Mouse (Mus musculus) forebrain, postnatal 0 days (tissue): Measurements from ENCODE around the gene Ccnt1. TPM values are rescaled to one million over a fixed set of nuclear protein-coding genes. Genes with fewer than 3 reads are reported as not detected.
A peak's percentile ranks its signal among the peaks of the same experiment; 100 is the strongest.

ENCODE experiments used
- ATAC-seq: fragments of 200-750 bp; cut with Nextera tagmentation; 2 replicates; pipeline ENCODE4 v1.8.0; 2017; ENCODE audit warnings: mild to moderate bottlenecking, moderate library complexity
- DNase-seq: peaks from one replicate; pipeline ENCODE4 v3.0.0-alpha.2; 2015
- H3K27ac ChIP-seq: fragments of 300-500 bp; sonication (generic); 2 replicates; pipeline ENCODE4 v1.5.1; 2014; ENCODE audit warnings: low read depth, mild to moderate bottlenecking, antibody characterized with exemption, low read length, moderate library complexity, mixed read lengths
- H3K27me3 ChIP-seq: fragments of 300-500 bp; sonication (generic); 2 replicates; pipeline ENCODE4 v1.6.1; 2014; ENCODE audit warnings: mild to moderate bottlenecking, low read length, mixed read lengths; ENCODE audit not compliant: insufficient read depth
- H3K36me3 ChIP-seq: fragments of 300-500 bp; sonication (generic); 2 replicates; pipeline ENCODE4 v1.6.1; 2014; ENCODE audit warnings: mild to moderate bottlenecking, moderate library complexity; ENCODE audit not compliant: insufficient read depth
- H3K4me1 ChIP-seq: fragments of 300-500 bp; sonication (generic); 2 replicates; pipeline ENCODE4 v1.6.1; 2014; ENCODE audit warnings: antibody characterized with exemption; ENCODE audit not compliant: insufficient read depth
- H3K4me2 ChIP-seq: fragments of 300-500 bp; sonication (generic); 2 replicates; pipeline ENCODE4 v1.6.1; 2014; ENCODE audit warnings: low read depth, mild to moderate bottlenecking, moderate library complexity
- H3K4me3 ChIP-seq: fragments of 300-500 bp; sonication (generic); 2 replicates; pipeline ENCODE4 v1.5.1; 2014; ENCODE audit warnings: low read depth, low read length, mixed read lengths
- H3K9ac ChIP-seq: fragments of 300-500 bp; sonication (generic); 2 replicates; pipeline ENCODE4 v1.6.1; 2014; ENCODE audit warnings: mild to moderate bottlenecking
- H3K9me3 ChIP-seq: fragments of 300-500 bp; sonication (generic); 2 replicates; pipeline ENCODE4 v1.6.1; 2016; ENCODE audit warnings: low read length
- CTCF ChIP-seq: sonication (generic); IDR thresholded peaks from 2 replicates; pipeline ENCODE4 v1.5.1; 2016; ENCODE audit warnings: antibody characterized with exemption, control low read depth, low read depth
- WGBS: fragments of 180-500 bp; shearing (Covaris S2); extraction: QIAGEN DNeasy Blood & Tissue Kit; methylation state at CpG from one replicate; pipeline ENCODE4 v1.1.7; 2014; 5-methylcytosine and 5-hydroxymethylcytosine counted together
- polyA plus RNA-seq: library from polyadenylated mRNA; unstranded; fragments of >200 nt; fragmentation: Nextera tagmentation; extraction: Ambion mirVana; gene quantifications from 2 replicates; pipeline ENCODE4 v1.2.1, GENCODE M21; 2015
- total RNA-seq: library from RNA; depleted of rRNA; stranded (reverse); fragments of >200 nt; gene quantifications from 2 replicates; pipeline ENCODE4 v1.2.3, GENCODE M21; 2014

Ccnt1 gene
- total and polyA plus RNA-seq, 2 experiments from 2014 or later: 47.0 to 52.0 TPM

- no peaks in the 10 kb centered on the region for H3K27me3 ChIP-seq
- H3K27ac ChIP-seq: no peak overlapping the region
- no peaks in the 10 kb centered on the region for H3K4me1 ChIP-seq
- no peaks in the 10 kb centered on the region for H3K36me3 ChIP-seq
- peak overlapping the region; percentile 42 for H3K4me2 ChIP-seq
- ATAC-seq (peak; percentile 64), DNase-seq (peak; percentile 79)
- 29% methylated on average over 25 of the region's 25 CpGs for WGBS
- no peak overlapping the region for H3K9ac ChIP-seq
- peak; percentile 84 for TF ChIP-seq CTCF
- peak overlapping the region; percentile 11; the same call in 1 of the 2 replicates for H3K4me3 ChIP-seq
- H3K9me3 ChIP-seq: no peaks in the 10 kb centered on the region
Observed at GRCm38 (mm10) chr15:98510438-98511385, 60.0 kb downstream of the Ccnt1 start.

- 65% methylated on average over 2 of the region's 2 CpGs for WGBS
- H3K36me3 ChIP-seq: no peaks in the 10 kb centered on the region
- no peak for ATAC-seq
- H3K27me3 ChIP-seq: no peaks in the 10 kb centered on the region
- H3K9ac ChIP-seq: no peak overlapping the region
- no peak overlapping the region for H3K4me3 ChIP-seq
- TF ChIP-seq CTCF: no peak
- no peaks in the 10 kb centered on the region for H3K9me3 ChIP-seq
- H3K4me2 ChIP-seq: no peak overlapping the region
- H3K4me1 ChIP-seq: no peaks in the 10 kb centered on the region
- no peak for DNase-seq
- no peak overlapping the region for H3K27ac ChIP-seq
Observed at GRCm38 (mm10) chr15:98509387-98509786, 61.3 kb downstream of the Ccnt1 start.

GRCm38 (mm10) chr15:98507321-98507720 lies 63.4 kb downstream of the Ccnt1 start:
- H3K27ac ChIP-seq: no peak overlapping the region
- TF ChIP-seq CTCF: no peak
- DNase-seq (no peak), ATAC-seq (no peak)
- H3K4me3 ChIP-seq: no peak overlapping the region
- H3K9ac ChIP-seq: no peak overlapping the region
- H3K36me3 ChIP-seq: no peaks in the 10 kb centered on the region
- H3K4me2 ChIP-seq: no peak overlapping the region
- no peaks in the 10 kb centered on the region for H3K27me3 ChIP-seq
- H3K4me1 ChIP-seq: no peaks in the 10 kb centered on the region
- WGBS: 93% methylated on average over 6 of the region's 6 CpGs
- no peaks in the 10 kb centered on the region for H3K9me3 ChIP-seq

- H3K27ac ChIP-seq: no peak overlapping the region
- DNase-seq (no peak), ATAC-seq (no peak)
- WGBS: 80% methylated on average over 9 of the region's 9 CpGs
- H3K4me3 ChIP-seq: no peak overlapping the region
- H3K9ac ChIP-seq: no peak overlapping the region
- no peaks in the 10 kb centered on the region for H3K27me3 ChIP-seq
- no peaks in the 10 kb centered on the region for H3K36me3 ChIP-seq
- no peaks in the 10 kb centered on the region for H3K9me3 ChIP-seq
- H3K4me1 ChIP-seq: no peaks in the 10 kb centered on the region
- no peak for TF ChIP-seq CTCF
- no peak overlapping the region for H3K4me2 ChIP-seq
Observed at GRCm38 (mm10) chr15:98506253-98506957, 64.3 kb downstream of the Ccnt1 start.

GRCm38 (mm10) chr15:98504514-98504913 lies 66.2 kb downstream of the Ccnt1 start:
- ATAC-seq (no peak), DNase-seq (peak; percentile 62)
- no peaks in the 10 kb centered on the region for H3K27me3 ChIP-seq
- no peaks in the 10 kb centered on the region for H3K36me3 ChIP-seq
- no peaks in the 10 kb centered on the region for H3K4me1 ChIP-seq
- no peak overlapping the region for H3K4me3 ChIP-seq
- H3K9ac ChIP-seq: no peak overlapping the region
- peak; percentile 70 for TF ChIP-seq CTCF
- no peak overlapping the region for H3K27ac ChIP-seq
- H3K4me2 ChIP-seq: no peak overlapping the region
- WGBS: 13% methylated on average over 18 of the region's 18 CpGs
- H3K9me3 ChIP-seq: no peaks in the 10 kb centered on the region

GRCm38 (mm10) chr15:98503317-98503716 lies 67.4 kb downstream of the Ccnt1 start:
- no peaks in the 10 kb centered on the region for H3K36me3 ChIP-seq
- H3K4me3 ChIP-seq: no peak overlapping the region
- H3K4me2 ChIP-seq: no peak overlapping the region
- DNase-seq (no peak), ATAC-seq (no peak)
- TF ChIP-seq CTCF: no peak
- 71% methylated on average over 3 of the region's 3 CpGs for WGBS
- H3K4me1 ChIP-seq: no peaks in the 10 kb centered on the region
- no peaks in the 10 kb centered on the region for H3K27me3 ChIP-seq
- H3K27ac ChIP-seq: no peak overlapping the region
- no peaks in the 10 kb centered on the region for H3K9me3 ChIP-seq
- H3K9ac ChIP-seq: no peak overlapping the region

- TF ChIP-seq CTCF: no peak
- WGBS: 91% methylated on average over 17 of the region's 17 CpGs
- no peak overlapping the region for H3K27ac ChIP-seq
- DNase-seq (no peak), ATAC-seq (no peak)
- no peaks in the 10 kb centered on the region for H3K36me3 ChIP-seq
- no peak overlapping the region for H3K4me2 ChIP-seq
- H3K9ac ChIP-seq: no peak overlapping the region
- no peaks in the 10 kb centered on the region for H3K27me3 ChIP-seq
- no peaks in the 10 kb centered on the region for H3K9me3 ChIP-seq
- H3K4me1 ChIP-seq: no peaks in the 10 kb centered on the region
- no peak overlapping the region for H3K4me3 ChIP-seq
Observed at GRCm38 (mm10) chr15:98497631-98498030, 73.1 kb downstream of the Ccnt1 start.
